Mouse (Mus musculus): ENCODE measurements at regions not wholly inside any gene's neighbourhood (a gene's known extent, or its start where the extent isn't known, plus 50 kb on each side); places are given as distances from the start of the nearest gene placed in this dataset.

GRCm38 (mm10) chr9:71012399-71012798, 60.4 kb upstream of the Lipc start:
- TF ChIP-seq POLR2A (IDR thresholded peaks at IDR 0.05; ENCODE audit: insufficient read depth, low read depth, low read length) (no peak), CTCF (IDR thresholded peaks at IDR 0.05) (no peak)

All from heart, adult 2 months (tissue).